Mouse (Mus musculus): ENCODE data around the gene Dlec1.

The Dlec1 gene

GRCm38 (mm10) chr9:119089437-119089836, 12.8 kb upstream of the Dlec1 start:
- no peak for DNase-seq (ENCODE audit: low spot score)

GRCm38 (mm10) chr9:119090462-119090861, 11.8 kb upstream of the Dlec1 start:
- DNase-seq (ENCODE audit: low spot score): no peak

GRCm38 (mm10) chr9:119091581-119092310, 10.5 kb upstream of the Dlec1 start:
- DNase-seq (ENCODE audit: low spot score): no peak

- DNase-seq (ENCODE audit: low spot score): no peak
Measured at GRCm38 (mm10) chr9:119092473-119093418, 9.5 kb upstream of the Dlec1 start.

- DNase-seq (ENCODE audit: low spot score): peak; percentile 90
Measured at GRCm38 (mm10) chr9:119093419-119094295, 8.6 kb upstream of the Dlec1 start, which contains the start of gene Plcd1. Gene Plcd1 (minus strand): TSS chr9:119093502.

GRCm38 (mm10) chr9:119094462-119095109, 7.7 kb upstream of the Dlec1 start:
- DNase-seq (ENCODE audit: low spot score): no peak

- DNase-seq (ENCODE audit: low spot score): no peak
Measured at GRCm38 (mm10) chr9:119100177-119100898, 1.9 kb upstream of the Dlec1 start.

GRCm38 (mm10) chr9:119102783-119103113, 470 bp downstream of the Dlec1 start:
- no peak for DNase-seq (ENCODE audit: low spot score)

- DNase-seq (ENCODE audit: low spot score): no peak
Measured at GRCm38 (mm10) chr9:119107566-119107965, 5.3 kb downstream of the Dlec1 start.

GRCm38 (mm10) chr9:119109685-119110353, 7.5 kb downstream of the Dlec1 start:
- no peak for DNase-seq (ENCODE audit: low spot score)

GRCm38 (mm10) chr9:119110640-119111039, 8.4 kb downstream of the Dlec1 start:
- DNase-seq (ENCODE audit: low spot score): no peak

- no peak for DNase-seq (ENCODE audit: low spot score)
Measured at GRCm38 (mm10) chr9:119114911-119115310, 12.6 kb downstream of the Dlec1 start.

- DNase-seq (ENCODE audit: low spot score): no peak
Measured at GRCm38 (mm10) chr9:119119409-119120167, 17.3 kb downstream of the Dlec1 start.

- DNase-seq (ENCODE audit: low spot score): no peak
Measured at GRCm38 (mm10) chr9:119120168-119120560, 17.9 kb downstream of the Dlec1 start.

- DNase-seq (ENCODE audit: low spot score): no peak
Measured at GRCm38 (mm10) chr9:119122596-119123369, 20.5 kb downstream of the Dlec1 start.

- no peak for DNase-seq (ENCODE audit: low spot score)
Measured at GRCm38 (mm10) chr9:119128436-119129181, 26.3 kb downstream of the Dlec1 start.

GRCm38 (mm10) chr9:119130692-119131091, 28.4 kb downstream of the Dlec1 start:
- DNase-seq (ENCODE audit: low spot score): no peak

GRCm38 (mm10) chr9:119138836-119139235, 36.6 kb downstream of the Dlec1 start:
- no peak for DNase-seq (ENCODE audit: low spot score)
